Mouse (Mus musculus): ENCODE measurements at regions not wholly inside any gene's neighbourhood (a gene's known extent, or its start where the extent isn't known, plus 50 kb on each side); places are given as distances from the start of the nearest gene placed in this dataset.

GRCm38 (mm10) chr6:81697284-81697683 lies 226.2 kb upstream of the Gcfc2 start:
- no peak for TF ChIP-seq CTCF (conservative IDR thresholded peaks at IDR 0.05; ENCODE audit: low read length)
- no peak for TF ChIP-seq POU5F1 (IDR thresholded peaks at IDR 0.05; ENCODE audit: borderline replicate concordance, low read length)
- TF ChIP-seq NANOG (IDR thresholded peaks at IDR 0.05; ENCODE audit: borderline replicate concordance, low read length) = no peak
